Mouse (Mus musculus) forebrain, postnatal 0 days (tissue): ENCODE results near the gene Rnf150. TPM values are rescaled to one million over a fixed set of nuclear protein-coding genes. Genes with fewer than 3 reads are reported as not detected.

Source experiments
- ATAC-seq: fragments of 200-750 bp; cut with Nextera tagmentation; 2 replicates; pipeline ENCODE4 v1.8.0; 2017; ENCODE audit warnings: mild to moderate bottlenecking, moderate library complexity
- DNase-seq: peaks from one replicate; pipeline ENCODE4 v3.0.0-alpha.2; 2015
- H3K27ac ChIP-seq: fragments of 300-500 bp; sonication (generic); 2 replicates; pipeline ENCODE4 v1.5.1; 2014; ENCODE audit warnings: low read depth, mild to moderate bottlenecking, antibody characterized with exemption, low read length, moderate library complexity, mixed read lengths
- H3K27me3 ChIP-seq: fragments of 300-500 bp; sonication (generic); 2 replicates; pipeline ENCODE4 v1.6.1; 2014; ENCODE audit warnings: mild to moderate bottlenecking, low read length, mixed read lengths; ENCODE audit not compliant: insufficient read depth
- H3K36me3 ChIP-seq: fragments of 300-500 bp; sonication (generic); 2 replicates; pipeline ENCODE4 v1.6.1; 2014; ENCODE audit warnings: mild to moderate bottlenecking, moderate library complexity; ENCODE audit not compliant: insufficient read depth
- H3K4me1 ChIP-seq: fragments of 300-500 bp; sonication (generic); 2 replicates; pipeline ENCODE4 v1.6.1; 2014; ENCODE audit warnings: antibody characterized with exemption; ENCODE audit not compliant: insufficient read depth
- H3K4me2 ChIP-seq: fragments of 300-500 bp; sonication (generic); 2 replicates; pipeline ENCODE4 v1.6.1; 2014; ENCODE audit warnings: low read depth, mild to moderate bottlenecking, moderate library complexity
- H3K4me3 ChIP-seq: fragments of 300-500 bp; sonication (generic); 2 replicates; pipeline ENCODE4 v1.5.1; 2014; ENCODE audit warnings: low read depth, low read length, mixed read lengths
- H3K9ac ChIP-seq: fragments of 300-500 bp; sonication (generic); 2 replicates; pipeline ENCODE4 v1.6.1; 2014; ENCODE audit warnings: mild to moderate bottlenecking
- H3K9me3 ChIP-seq: fragments of 300-500 bp; sonication (generic); 2 replicates; pipeline ENCODE4 v1.6.1; 2016; ENCODE audit warnings: low read length
- CTCF ChIP-seq: sonication (generic); IDR thresholded peaks from 2 replicates; pipeline ENCODE4 v1.5.1; 2016; ENCODE audit warnings: antibody characterized with exemption, control low read depth, low read depth
- WGBS: fragments of 180-500 bp; shearing (Covaris S2); extraction: QIAGEN DNeasy Blood & Tissue Kit; methylation state at CpG from one replicate; pipeline ENCODE4 v1.1.7; 2014; 5-methylcytosine and 5-hydroxymethylcytosine counted together
- polyA plus RNA-seq: library from polyadenylated mRNA; unstranded; fragments of >200 nt; fragmentation: Nextera tagmentation; extraction: Ambion mirVana; gene quantifications from 2 replicates; pipeline ENCODE4 v1.2.1, GENCODE M21; 2015
- total RNA-seq: library from RNA; depleted of rRNA; stranded (reverse); fragments of >200 nt; gene quantifications from 2 replicates; pipeline ENCODE4 v1.2.3, GENCODE M21; 2014

The Rnf150 gene
- total and polyA plus RNA-seq, 2 experiments from 2014 or later = 1.3 to 12.3 TPM

DNA sequence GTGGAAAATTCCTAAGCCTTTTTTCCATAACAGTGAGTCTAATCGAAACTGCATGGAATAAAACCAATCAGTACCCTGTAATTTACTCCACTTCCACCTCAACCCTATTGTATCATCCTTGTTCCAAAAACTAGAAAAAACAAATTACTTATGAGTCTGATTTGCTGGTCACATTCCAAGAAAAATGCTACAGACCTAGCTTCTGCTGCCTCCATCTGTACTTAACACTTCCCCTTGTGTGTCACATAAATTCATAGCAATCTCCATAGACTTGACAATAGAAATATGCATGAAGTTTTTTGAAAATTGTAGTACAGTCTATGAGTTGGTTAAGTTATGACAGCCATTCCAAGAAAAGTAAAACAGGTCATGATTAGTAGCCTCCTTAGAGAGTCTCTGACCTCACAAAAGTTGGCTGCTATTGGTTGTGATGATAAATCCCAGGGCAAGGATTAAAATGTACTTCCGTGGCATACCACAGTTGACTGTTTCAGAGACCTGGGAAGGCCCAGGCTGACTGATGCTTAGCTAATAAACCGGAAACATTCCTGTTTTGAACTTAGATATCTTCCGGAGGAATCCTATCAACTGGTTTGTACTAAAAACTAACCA lies 118.2 kb downstream of the Rnf150 start:
- Histone ChIP-seq H3K36me3 (no peaks in the 10 kb centered on the region), H3K9me3 (no peaks in the 10 kb centered on the region), H3K9ac (no peak overlapping the region), H3K27me3 (no peaks in the 10 kb centered on the region), H3K4me3 (no peak overlapping the region), H3K27ac (no peak overlapping the region), H3K4me1 (no peaks in the 10 kb centered on the region), H3K4me2 (no peak overlapping the region)
- DNase-seq = peak; percentile 69
- TF ChIP-seq CTCF = no peak
- ATAC-seq = peak; percentile 81
- 73% methylated on average over 4 of the region's 4 CpGs for WGBS

DNA sequence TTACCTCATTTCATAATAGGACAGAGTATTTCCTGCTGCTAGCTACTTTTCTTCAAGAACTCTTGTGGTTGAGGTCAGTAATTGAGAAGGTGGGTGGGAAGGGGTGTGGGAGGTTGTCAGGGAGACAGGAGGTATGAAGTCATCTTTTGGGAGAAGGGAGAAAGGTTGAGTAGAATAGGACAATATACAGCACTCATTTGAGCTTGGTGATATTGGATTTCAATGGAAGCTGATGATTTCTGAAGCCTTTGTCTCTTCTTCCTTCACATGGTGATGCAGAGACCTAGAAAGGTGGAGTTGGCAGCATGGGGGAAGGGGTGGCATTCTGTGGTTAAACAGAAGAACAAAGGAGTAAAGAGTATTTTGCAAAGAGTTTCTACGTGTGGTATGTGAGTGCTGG lies 119.7 kb downstream of the Rnf150 start:
- TF ChIP-seq CTCF = no peak
- DNase-seq = no peak
- H3K27me3 ChIP-seq = no peaks in the 10 kb centered on the region
- no peak overlapping the region for H3K27ac ChIP-seq
- ATAC-seq = no peak
- H3K36me3 ChIP-seq = no peaks in the 10 kb centered on the region
- 68% methylated on average over 1 of the region's 1 CpGs for WGBS
- H3K4me2 ChIP-seq = no peak overlapping the region
- H3K9ac ChIP-seq = no peak overlapping the region
- no peaks in the 10 kb centered on the region; the same call in 1 of the 2 replicates for H3K4me1 ChIP-seq
- no peak overlapping the region for H3K4me3 ChIP-seq
- H3K9me3 ChIP-seq = no peaks in the 10 kb centered on the region

DNA sequence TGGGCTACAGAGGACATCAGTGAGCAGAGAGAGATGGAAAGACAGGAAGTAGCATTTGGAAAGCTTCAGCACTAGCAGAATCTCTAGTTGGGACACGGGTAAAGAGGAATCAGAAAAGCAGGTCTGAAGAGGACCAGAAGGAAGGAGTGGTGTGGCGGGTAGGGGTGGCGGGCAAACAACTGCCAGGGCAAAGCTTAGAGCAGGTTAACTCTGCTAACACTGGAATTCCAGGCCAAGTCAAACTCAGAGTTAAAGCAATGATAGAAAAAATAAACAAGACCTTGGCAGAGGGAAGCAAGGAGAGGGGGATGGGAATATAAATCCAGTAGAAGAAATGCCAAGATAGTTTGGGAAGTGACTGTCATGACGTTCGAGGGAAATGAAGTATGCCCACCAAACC lies 120.1 kb downstream of the Rnf150 start:
- WGBS = 82% methylated on average over 5 of the region's 5 CpGs
- Histone ChIP-seq H3K4me1 (no peaks in the 10 kb centered on the region; the same call in 1 of the 2 replicates), H3K4me3 (no peak overlapping the region), H3K9ac (no peak overlapping the region), H3K27ac (no peak overlapping the region), H3K4me2 (no peak overlapping the region), H3K9me3 (no peaks in the 10 kb centered on the region), H3K27me3 (no peaks in the 10 kb centered on the region), H3K36me3 (no peaks in the 10 kb centered on the region)
- no peak for DNase-seq
- no peak for TF ChIP-seq CTCF
- ATAC-seq = no peak

DNA sequence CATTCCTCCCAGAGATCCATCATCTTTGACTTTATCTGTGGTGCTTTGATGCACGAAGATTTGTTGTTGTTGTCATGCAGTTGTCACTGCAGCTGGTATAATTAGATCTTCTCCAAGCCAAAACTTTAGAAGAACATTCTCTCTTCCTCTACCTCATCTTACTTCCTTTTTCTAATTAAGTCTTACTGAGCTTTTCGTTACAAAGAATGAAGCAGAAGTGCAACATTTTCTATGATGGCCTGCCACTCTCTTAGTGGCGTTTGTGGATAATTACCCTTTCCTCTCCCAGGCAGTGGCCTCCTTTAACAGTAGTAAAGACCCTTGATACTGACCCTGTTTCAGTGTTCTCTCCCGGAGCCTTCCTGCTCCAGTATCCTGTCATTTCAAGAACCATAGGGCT lies 128.9 kb downstream of the Rnf150 start:
- WGBS = 73% methylated on average over 4 of the region's 4 CpGs
- Histone ChIP-seq H3K9me3 (no peaks in the 10 kb centered on the region), H3K4me1 (no peaks in the 10 kb centered on the region; the same call in 1 of the 2 replicates), H3K4me3 (no peak overlapping the region), H3K27ac (no peak overlapping the region), H3K27me3 (no peaks in the 10 kb centered on the region), H3K4me2 (no peak overlapping the region), H3K36me3 (no peaks in the 10 kb centered on the region), H3K9ac (no peak overlapping the region)
- DNase-seq (no peak), ATAC-seq (no peak)
- no peak for TF ChIP-seq CTCF

DNA sequence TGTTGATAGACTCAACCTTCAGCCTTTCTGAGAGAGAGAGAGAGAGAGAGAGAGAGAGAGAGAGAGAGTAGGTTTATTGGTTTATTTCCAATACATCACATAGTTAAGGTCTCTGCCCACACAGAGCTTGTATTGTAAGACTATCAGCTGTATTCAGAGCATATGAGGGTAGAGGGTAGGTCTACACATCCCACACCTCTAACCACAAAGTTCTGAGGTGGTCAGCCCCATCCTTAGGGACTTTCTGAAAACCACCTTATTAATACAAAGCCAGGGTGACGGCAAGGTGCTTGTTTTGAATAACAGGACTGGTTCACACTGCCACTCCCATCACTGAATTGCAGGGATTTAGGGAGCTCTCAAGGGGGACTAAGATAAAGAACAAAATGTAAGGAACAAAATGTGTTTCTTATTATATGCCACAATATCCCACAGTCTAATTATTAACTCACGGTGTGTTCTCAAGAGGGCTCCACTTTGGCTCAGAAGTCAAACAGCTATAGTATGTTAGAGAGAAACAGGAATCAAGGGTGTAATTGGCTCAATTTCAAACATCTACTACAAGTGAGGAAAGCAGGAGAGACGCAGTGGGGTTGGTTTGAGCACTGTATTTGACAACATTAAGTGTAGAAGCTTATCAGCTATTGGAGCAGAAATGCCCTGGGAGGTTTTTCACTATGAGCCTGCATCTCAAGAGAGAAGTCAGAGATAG lies 132.7 kb downstream of the Rnf150 start:
- no peak overlapping the region for H3K4me2 ChIP-seq
- ATAC-seq (no peak), DNase-seq (no peak)
- 73% methylated on average over 3 of the region's 3 CpGs for WGBS
- H3K27ac ChIP-seq = no peak overlapping the region
- H3K36me3 ChIP-seq = no peaks in the 10 kb centered on the region
- H3K9me3 ChIP-seq = no peaks in the 10 kb centered on the region
- H3K4me3 ChIP-seq = no peak overlapping the region
- no peak for TF ChIP-seq CTCF
- no peaks in the 10 kb centered on the region for H3K4me1 ChIP-seq
- no peaks in the 10 kb centered on the region for H3K27me3 ChIP-seq
- H3K9ac ChIP-seq = no peak overlapping the region

DNA sequence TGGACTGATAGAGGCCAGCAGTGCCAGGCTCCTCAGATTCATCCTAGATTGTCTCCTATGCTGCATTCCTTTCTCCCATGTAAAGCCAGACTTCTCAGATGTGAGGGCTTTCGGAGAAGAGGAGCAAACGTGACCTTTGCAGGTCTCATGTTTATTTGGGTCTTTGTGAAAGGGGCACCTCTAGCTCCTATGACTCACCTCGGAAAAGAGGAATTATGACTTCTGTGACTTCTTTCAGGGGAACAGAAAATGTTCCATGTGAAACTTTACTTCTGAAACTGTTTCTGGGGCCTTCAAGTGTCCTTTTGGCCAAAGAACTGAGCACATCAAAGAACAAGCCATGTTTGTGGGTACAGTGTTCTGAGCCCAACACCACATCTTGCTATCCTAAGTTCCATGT lies 133.7 kb downstream of the Rnf150 start:
- Histone ChIP-seq H3K27ac (no peak overlapping the region), H3K9me3 (no peaks in the 10 kb centered on the region), H3K4me3 (no peak overlapping the region), H3K27me3 (no peaks in the 10 kb centered on the region), H3K4me2 (no peak overlapping the region), H3K4me1 (no peaks in the 10 kb centered on the region), H3K36me3 (no peaks in the 10 kb centered on the region), H3K9ac (no peak overlapping the region)
- WGBS = 88% methylated on average over 3 of the region's 3 CpGs
- no peak for TF ChIP-seq CTCF
- DNase-seq = no peak
- no peak for ATAC-seq

DNA sequence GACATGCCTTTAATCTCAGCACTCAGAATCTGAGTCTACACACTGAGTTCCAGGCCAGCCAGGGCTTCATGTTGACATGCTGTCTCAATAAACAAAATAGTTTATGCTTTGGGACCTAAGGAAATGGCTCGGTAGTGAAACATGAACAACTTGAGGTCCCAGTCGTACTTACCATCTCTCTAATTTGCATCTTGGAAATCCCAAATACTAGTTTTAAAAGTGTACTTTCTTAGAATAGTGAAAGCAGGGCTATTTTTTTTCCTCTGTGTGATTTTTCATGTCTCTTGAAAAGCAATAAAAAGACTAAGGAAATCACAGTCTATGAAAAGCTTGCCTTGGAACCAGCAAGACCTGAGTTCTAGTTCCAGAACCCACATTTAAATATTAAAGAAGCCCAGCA lies 135.6 kb downstream of the Rnf150 start:
- no peaks in the 10 kb centered on the region for H3K27me3 ChIP-seq
- no peak overlapping the region for H3K4me2 ChIP-seq
- TF ChIP-seq CTCF = no peak
- no peak for ATAC-seq
- no peaks in the 10 kb centered on the region for H3K9me3 ChIP-seq
- H3K9ac ChIP-seq = no peak overlapping the region
- H3K4me3 ChIP-seq = no peak overlapping the region
- no peak overlapping the region for H3K27ac ChIP-seq
- DNase-seq = no peak
- WGBS = 85% methylated on average over 2 of the region's 2 CpGs
- no peaks in the 10 kb centered on the region for H3K4me1 ChIP-seq
- no peaks in the 10 kb centered on the region for H3K36me3 ChIP-seq
